Mouse (Mus musculus) small intestine, adult 2 months (tissue): ENCODE results near the gene Aanat. TPM values are rescaled to one million over a fixed set of nuclear protein-coding genes. Genes with fewer than 3 reads are reported as not detected.
"Not testable (repeated sequence)": the region's sequence is repeated elsewhere in the genome, so short reads cannot be mapped to it uniquely, and the experiment has no call there.

Experiments used
- H3K27ac ChIP-seq: fragments of 200-500 bp; 2 replicates; pipeline ENCODE4 v1.5.1; 2012; ENCODE audit warnings: low read depth, low read length, control low read depth, inconsistent platforms; ENCODE audit not compliant: insufficient read depth
- H3K27me3 ChIP-seq: fragments of 200-500 bp; 2 replicates; pipeline ENCODE4 v1.6.1; 2012; ENCODE audit warnings: mild to moderate bottlenecking, moderate library complexity, low read length, inconsistent platforms; ENCODE audit not compliant: control insufficient read depth, insufficient read depth
- H3K36me3 ChIP-seq: fragments of 200-500 bp; 2 replicates; pipeline ENCODE4 v1.6.1; 2012; ENCODE audit warnings: mild to moderate bottlenecking, low read length, control low read depth, inconsistent platforms; ENCODE audit not compliant: control insufficient read depth, insufficient read depth
- H3K4me1 ChIP-seq: fragments of 200-500 bp; 2 replicates; pipeline ENCODE4 v1.6.1; 2012; ENCODE audit warnings: low read length, inconsistent platforms, mixed read lengths; ENCODE audit not compliant: control insufficient read depth, insufficient read depth, insufficient read length
- H3K4me3 ChIP-seq: fragments of 200-500 bp; 2 replicates; pipeline ENCODE4 v1.5.1; 2012; ENCODE audit warnings: low read depth, mild to moderate bottlenecking, control low read depth, inconsistent platforms, low read length, moderate library complexity
- CTCF ChIP-seq: fragments of 200-500 bp; IDR thresholded peaks from 2 replicates; pipeline ENCODE4 v1.5.1; 2012; ENCODE audit warnings: low read depth, mild to moderate bottlenecking, control low read depth, inconsistent platforms, low read length, moderate library complexity, mixed read lengths; ENCODE audit not compliant: insufficient replicate concordance, insufficient read length; ENCODE audit errors: extremely low read depth
- POLR2A ChIP-seq: fragments of 200-500 bp; IDR thresholded peaks from 2 replicates; pipeline ENCODE4 v1.6.1; 2012; ENCODE audit warnings: low read depth, mild to moderate bottlenecking, control low read depth, inconsistent platforms, low read length, moderate library complexity
- WGBS: fragments of 180-500 bp; shearing (Covaris S2); methylation state at CpG from one replicate; pipeline ENCODE4 v1.1.7; 2018; 5-methylcytosine and 5-hydroxymethylcytosine counted together
- polyA plus RNA-seq: library from polyadenylated mRNA; depleted of rRNA; stranded (reverse); fragments of >200 nt; gene quantifications from 2 replicates; pipeline ENCODE4 v1.2.3, GENCODE M21; 2012

The Aanat gene
- polyA plus RNA-seq, 1 experiment, result not detected

DNA sequence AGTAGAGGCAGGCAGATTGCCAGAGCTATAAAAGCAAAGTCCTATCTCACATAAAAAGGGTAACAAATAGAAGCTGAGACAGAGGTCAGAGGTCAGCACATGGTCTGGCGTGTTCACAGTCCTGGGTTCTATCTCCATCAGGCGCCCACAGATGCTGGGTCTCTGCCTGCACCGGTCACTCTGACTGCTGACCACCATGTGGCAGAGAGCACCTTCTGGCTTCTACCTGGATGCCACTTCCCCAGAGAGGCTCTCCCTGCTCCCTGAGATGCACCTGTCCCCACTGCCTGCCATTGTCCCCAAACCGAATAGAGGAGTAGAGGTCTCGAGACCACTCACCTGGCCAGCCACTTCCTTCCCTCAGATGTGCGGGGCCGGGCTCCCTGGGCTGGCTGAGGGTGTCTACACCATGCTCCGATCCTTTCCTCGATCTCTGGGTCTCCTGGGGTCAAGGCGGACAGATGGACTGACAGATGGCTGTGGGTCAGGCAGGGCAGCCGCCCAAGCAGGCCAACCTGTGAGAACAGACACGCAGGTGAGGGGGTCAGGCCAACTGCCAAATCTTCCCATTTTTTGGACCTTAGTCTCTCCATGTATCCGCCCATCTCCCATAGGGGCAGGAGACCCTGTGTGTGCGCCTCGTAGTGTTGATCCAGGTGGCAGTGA, 23.9 kb downstream of the Aanat start:
- peaks cover 35% of the 10 kb centered on the region for H3K36me3 ChIP-seq
- 78% methylated on average over 15 of the region's 15 CpGs for WGBS
- peaks cover 23% of the 10 kb centered on the region for H3K4me1 ChIP-seq
- H3K27ac ChIP-seq, result no peak overlapping the region
- H3K4me3 ChIP-seq, result no peak overlapping the region
- TF ChIP-seq CTCF (no peak), POLR2A (no peak)
- no peaks in the 10 kb centered on the region for H3K27me3 ChIP-seq

DNA sequence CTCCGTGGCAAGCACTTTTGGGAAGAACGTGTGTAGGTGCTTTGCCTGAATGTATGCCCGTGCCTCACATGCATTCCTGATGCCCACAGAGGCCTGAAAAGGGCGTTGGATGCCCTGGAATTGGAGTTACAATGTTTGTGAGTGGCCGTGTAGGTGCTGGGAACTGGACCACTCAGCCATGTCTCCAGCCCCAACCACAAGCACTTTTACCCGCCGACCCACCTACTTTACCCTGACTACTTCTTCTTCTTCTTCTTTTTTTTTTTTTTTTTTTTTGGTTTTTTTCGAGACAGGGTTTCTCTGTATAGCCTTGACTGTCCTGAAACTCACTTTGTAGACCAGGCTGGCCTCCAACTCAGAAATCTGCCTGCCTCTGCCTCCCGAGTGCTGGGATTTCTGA, 24.9 kb downstream of the Aanat start:
- not testable (repeated sequence) for H3K27me3 ChIP-seq, H3K27ac ChIP-seq, H3K4me3 ChIP-seq
- WGBS, result 87% methylated on average over 9 of the region's 9 CpGs
- peaks cover 24% of the 10 kb centered on the region for H3K36me3 ChIP-seq
- H3K4me1 ChIP-seq, result peaks cover 32% of the 10 kb centered on the region

- 83% methylated on average over 9 of the region's 9 CpGs for WGBS
- Histone ChIP-seq H3K4me1 (peaks cover 36% of the 10 kb centered on the region), H3K4me3 (no peak overlapping the region), H3K27me3 (no peaks in the 10 kb centered on the region), H3K27ac (no peak overlapping the region), H3K36me3 (peaks cover 19% of the 10 kb centered on the region)
- TF ChIP-seq POLR2A (no peak), CTCF (no peak)
These were observed 25.7 kb downstream of the Aanat start for GRCm38 (mm10) chr11:116611883-116612282.

DNA sequence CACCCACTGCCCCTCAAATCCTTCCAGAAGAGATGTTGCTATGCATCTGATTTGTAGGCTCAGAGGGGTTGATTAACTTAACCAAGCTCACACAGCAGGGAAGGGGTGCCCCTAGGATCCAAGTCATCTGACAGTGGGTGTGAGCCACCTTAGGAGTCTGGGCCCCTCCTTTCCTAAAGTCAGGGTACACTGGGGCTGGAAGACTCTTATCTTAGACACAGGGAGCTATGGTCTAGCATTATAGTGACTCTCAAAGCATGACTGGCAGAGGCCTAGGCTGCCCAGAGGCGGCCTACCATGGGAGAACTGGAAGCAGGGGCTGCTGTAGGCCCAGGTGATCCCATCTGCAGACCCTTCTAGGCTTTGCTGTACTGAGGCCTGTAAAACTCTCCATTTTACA, 26.3 kb downstream of the Aanat start:
- no peak overlapping the region for H3K27ac ChIP-seq
- no peak overlapping the region for H3K4me3 ChIP-seq
- no peaks in the 10 kb centered on the region for H3K27me3 ChIP-seq
- WGBS, result 93% methylated on average over 1 of the region's 1 CpGs
- peaks cover 16% of the 10 kb centered on the region for H3K36me3 ChIP-seq
- H3K4me1 ChIP-seq, result peaks cover 38% of the 10 kb centered on the region
- no peak for TF ChIP-seq POLR2A
- TF ChIP-seq CTCF, result no peak

- 89% methylated on average over 6 of the region's 6 CpGs for WGBS
- no peaks in the 10 kb centered on the region for H3K27me3 ChIP-seq
- no peak overlapping the region for H3K4me3 ChIP-seq
- H3K27ac ChIP-seq, result no peak overlapping the region
- peaks cover 43% of the 10 kb centered on the region for H3K4me1 ChIP-seq
- H3K36me3 ChIP-seq, result peaks cover 11% of the 10 kb centered on the region
- no peak for TF ChIP-seq CTCF
- no peak for TF ChIP-seq POLR2A
These were observed 27.0 kb downstream of the Aanat start for GRCm38 (mm10) chr11:116613234-116613633.

GRCm38 (mm10) chr11:116615735-116616437, 29.7 kb downstream of the Aanat start:
- no peaks in the 10 kb centered on the region for H3K27me3 ChIP-seq
- no peak for TF ChIP-seq POLR2A
- no peak for TF ChIP-seq CTCF
- H3K36me3 ChIP-seq, result no peaks in the 10 kb centered on the region
- peak overlapping the region; percentile 35 for H3K4me3 ChIP-seq
- peaks cover 56% of the 10 kb centered on the region for H3K4me1 ChIP-seq
- WGBS, result 9% methylated on average over 15 of the region's 15 CpGs
- peak overlapping the region; percentile 82 for H3K27ac ChIP-seq

- no peak overlapping the region for H3K4me3 ChIP-seq
- no peaks in the 10 kb centered on the region for H3K27me3 ChIP-seq
- WGBS, result 60% methylated on average over 10 of the region's 10 CpGs
- TF ChIP-seq CTCF, result no peak
- TF ChIP-seq POLR2A, result no peak
- H3K27ac ChIP-seq, result peak overlapping the region; percentile 66
- peaks cover 62% of the 10 kb centered on the region for H3K4me1 ChIP-seq
- H3K36me3 ChIP-seq, result no peaks in the 10 kb centered on the region
These were observed 30.3 kb downstream of the Aanat start for GRCm38 (mm10) chr11:116616438-116617118.
